Mouse (Mus musculus) kidney, adult 2 months (tissue): ENCODE measurements around the gene BC030870.

Experiments
- CTCF ChIP-seq: fragments of 200-500 bp; conservative IDR thresholded peaks from 2 replicates; pipeline ENCODE4 v1.5.1; 2011; ENCODE audit warnings: low read depth, mild to moderate bottlenecking, control low read depth, low read length, moderate library complexity, mixed read lengths; ENCODE audit not compliant: insufficient read depth, insufficient read length
- POLR2A ChIP-seq: fragments of 200-500 bp; IDR thresholded peaks from one replicate; pipeline ENCODE4 v1.6.1; 2011; ENCODE audit warnings: low read depth, low read length, control low read depth

GRCm38 (mm10) chr8:65047801-65048200, 81.6 kb downstream of the BC030870 start:
- TF ChIP-seq CTCF (no peak), POLR2A (no peak)
